In genomic region chr17:40903345-40903744, GRCm38 (mm10) we compare ENCODE assay signal across 27 mouse cellular contexts. TPM values are rescaled to one million over a fixed set of nuclear protein-coding genes. Genes with fewer than 3 reads are reported as not detected.
"Had no signal": no experiment of that assay in that cellular context is flagged by ENCODE, and none has a peak within 500 bp of the region (broad histone marks: within the 10 kb centered on the region; RNA-seq: fewer than 3 reads in every experiment).

No protein-coding gene starts in this region.

- H3K4me2 ChIP-seq: intestine, embryonic 15.5 days; liver, embryonic 15.5 days; lung, embryonic 14.5 days; midbrain, embryonic 11.5 days had no signal

- H3K9ac ChIP-seq: intestine, embryonic 15.5 days; liver, embryonic 15.5 days; lung, embryonic 14.5 days had no signal

- H3K4me1 ChIP-seq: intestine, embryonic 15.5 days had no signal

- DNase-seq: kidney, adult 11 months; kidney, adult 8-10 months; kidney, postnatal 14 days; kidney, postnatal 4 days; midbrain, embryonic 14.5 days; thymus, adult 18-20 months; thymus, postnatal 36 days had no signal

- H3K36me3 ChIP-seq: intestine, embryonic 15.5 days; liver, embryonic 15.5 days had no signal

- H3K27ac ChIP-seq: intestine, embryonic 15.5 days; liver, embryonic 15.5 days; macrophage had no signal

- H3K4me3 ChIP-seq: intestine, embryonic 15.5 days; liver, embryonic 15.5 days; megakaryocyte, embryonic 14.5 days had no signal

- ATAC-seq: intestine, embryonic 15.5 days had no signal

- H3K27me3 ChIP-seq: intestine, embryonic 15.5 days; liver, embryonic 15.5 days had no signal

- H3K9me3 ChIP-seq: intestine, embryonic 15.5 days; liver, embryonic 15.5 days; megakaryocyte, embryonic 14.5 days had no signal

RNA-seq across cellular contexts. Expression of gene Glyatl3, which starts 10.8 kb away (rescaled TPM):
- total RNA-seq: layer of hippocampus, adult 18-20 months; layer of hippocampus, postnatal 25 days; left cerebral cortex, adult 18-20 months; left cerebral cortex, postnatal 25 days; midbrain, postnatal 0 days had no signal
- polyA plus RNA-seq: intestine, embryonic 15.5 days; kidney, embryonic 16.5 days; limb, embryonic 11.5 days; liver, embryonic 15.5 days; lung, embryonic 14.5 days; lung, postnatal 0 days; macrophage; midbrain, embryonic 11.5 days; midbrain, embryonic 14.5 days; midbrain, postnatal 0 days; neural tube, embryonic 11.5 days; neural tube, embryonic 14.5 days; small intestine, adult 2 months; spleen, adult 2 months; stomach, embryonic 16.5 days; urinary bladder, adult 2 months had no signal

RNA-seq across cellular contexts. Expression of gene 9130008F23Rik, which starts 23.0 kb away (rescaled TPM):
- total RNA-seq: layer of hippocampus, adult 18-20 months; left cerebral cortex, adult 18-20 months; left cerebral cortex, postnatal 25 days had no signal
